Mouse (Mus musculus) forebrain, embryonic 14.5 days (tissue): Measurements from ENCODE around the gene Gm28053. TPM values are rescaled to one million over a fixed set of nuclear protein-coding genes. Genes with fewer than 3 reads are reported as not detected.
A peak's percentile ranks its signal among the peaks of the same experiment; 100 is the strongest.

Experiments used
- ATAC-seq: fragments of 200-750 bp; cut with Nextera tagmentation; 2 replicates; pipeline ENCODE4 v1.8.0; 2017; ENCODE audit warnings: mild to moderate bottlenecking, moderate library complexity
- DNase-seq: peaks from one replicate; pipeline ENCODE4 v3.0.0-alpha.2; 2015; ENCODE audit warnings: low spot score
- H3K27ac ChIP-seq: fragments of 300-500 bp; sonication (generic); 2 replicates; pipeline ENCODE4 v1.5.1; 2014; ENCODE audit warnings: low read depth, mild to moderate bottlenecking, control low read depth, low read length, moderate library complexity
- H3K27me3 ChIP-seq: fragments of 300-500 bp; sonication (generic); replicated peaks from 2 replicates; pipeline ENCODE4 v1.6.1; 2014; ENCODE audit warnings: low read length, control low read depth, mixed read lengths; ENCODE audit not compliant: control insufficient read depth, insufficient read depth
- H3K36me3 ChIP-seq: fragments of 300-500 bp; sonication (generic); 2 replicates; pipeline ENCODE4 v1.6.1; 2014; ENCODE audit warnings: low read length, control low read depth; ENCODE audit not compliant: control insufficient read depth, insufficient read depth
- H3K4me1 ChIP-seq: fragments of 300-500 bp; sonication (generic); 2 replicates; pipeline ENCODE4 v1.6.1; 2014; ENCODE audit warnings: antibody characterized with exemption, low read length, control low read depth; ENCODE audit not compliant: control insufficient read depth, insufficient read depth
- H3K4me2 ChIP-seq: fragments of 300-500 bp; sonication (generic); 2 replicates; pipeline ENCODE4 v1.6.1; 2014; ENCODE audit warnings: mild to moderate bottlenecking, control low read depth, low read length
- H3K4me3 ChIP-seq: fragments of 300-500 bp; sonication (generic); 2 replicates; pipeline ENCODE4 v1.5.1; 2014; ENCODE audit warnings: low read depth, low read length, control low read depth
- H3K9ac ChIP-seq: fragments of 300-500 bp; sonication (generic); 2 replicates; pipeline ENCODE4 v1.6.1; 2014; ENCODE audit warnings: mild to moderate bottlenecking, low read length, control low read depth, moderate library complexity
- H3K9me3 ChIP-seq: fragments of 300-500 bp; sonication (generic); replicated peaks from 2 replicates; pipeline ENCODE4 v1.6.1; 2016; ENCODE audit warnings: low read length, control low read depth, mixed read lengths; ENCODE audit not compliant: control insufficient read depth
- WGBS: fragments of 180-500 bp; shearing (Covaris S2); extraction: QIAGEN DNeasy Blood & Tissue Kit; methylation state at CpG from one replicate; pipeline ENCODE4 v1.1.7; 2014; 5-methylcytosine and 5-hydroxymethylcytosine counted together
- polyA plus RNA-seq: library from polyadenylated mRNA; unstranded; fragments of >200 nt; fragmentation: Nextera tagmentation; extraction: Ambion mirVana; gene quantifications from 2 replicates; pipeline ENCODE4 v1.2.1, GENCODE M21; 2014

Gm28053 gene
- polyA plus RNA-seq, 1 experiment from 2014 or later: not detected

GRCm38 (mm10) chr6:48737053-48737452 is 18.6 kb downstream of the Gm28053 start:
- Histone ChIP-seq H3K4me2 (no peak overlapping the region), H3K9me3 (no peaks in the 10 kb centered on the region), H3K4me3 (no peak overlapping the region), H3K27me3 (peaks cover 6% of the 10 kb centered on the region), H3K27ac (no peak overlapping the region), H3K4me1 (no peaks in the 10 kb centered on the region), H3K9ac (no peak overlapping the region), H3K36me3 (no peaks in the 10 kb centered on the region)
- 79% methylated on average over 2 of the region's 2 CpGs for WGBS
- DNase-seq: no peak
- no peak for ATAC-seq

GRCm38 (mm10) chr6:48737688-48738087 is 19.3 kb downstream of the Gm28053 start:
- no peak overlapping the region for H3K4me2 ChIP-seq
- 93% methylated on average over 5 of the region's 5 CpGs for WGBS
- no peak overlapping the region for H3K27ac ChIP-seq
- H3K4me1 ChIP-seq: no peaks in the 10 kb centered on the region
- peaks cover 13% of the 10 kb centered on the region for H3K27me3 ChIP-seq
- ATAC-seq (no peak), DNase-seq (no peak)
- H3K36me3 ChIP-seq: no peaks in the 10 kb centered on the region
- H3K9me3 ChIP-seq: no peaks in the 10 kb centered on the region
- no peak overlapping the region for H3K4me3 ChIP-seq
- H3K9ac ChIP-seq: no peak overlapping the region

- Histone ChIP-seq H3K4me3 (no peak within 1 kb of the TSS), H3K27me3 (peaks cover 21% of the 10 kb centered on the region), H3K4me1 (no peaks in the 10 kb centered on the region), H3K4me2 (no peak within 1 kb of the TSS), H3K27ac (no peak within 1 kb of the TSS), H3K9ac (no peak within 1 kb of the TSS), H3K9me3 (no peaks in the 10 kb centered on the region), H3K36me3 (no peaks in the 10 kb centered on the region)
- DNase-seq: no peak
- ATAC-seq: no peak
- WGBS: 86% methylated on average over 15 of the region's 15 CpGs
These were observed 20.8 kb downstream of the Gm28053 start, which contains the start of gene Gimap1 for GRCm38 (mm10) chr6:48738961-48739779. Gimap1 (plus strand) TSS chr6:48739054.

GRCm38 (mm10) chr6:48739780-48740055 is 21.3 kb downstream of the Gm28053 start:
- H3K27me3 ChIP-seq: peaks cover 22% of the 10 kb centered on the region
- no peak overlapping the region for H3K9ac ChIP-seq
- H3K4me2 ChIP-seq: no peak overlapping the region
- no peaks in the 10 kb centered on the region for H3K4me1 ChIP-seq
- ATAC-seq (no peak), DNase-seq (no peak)
- no peak overlapping the region for H3K4me3 ChIP-seq
- H3K36me3 ChIP-seq: no peaks in the 10 kb centered on the region
- WGBS: 91% methylated on average over 3 of the region's 3 CpGs
- no peaks in the 10 kb centered on the region for H3K9me3 ChIP-seq
- H3K27ac ChIP-seq: no peak overlapping the region

GRCm38 (mm10) chr6:48740501-48741169 is 22.2 kb downstream of the Gm28053 start:
- Histone ChIP-seq H3K9ac (no peak overlapping the region), H3K4me1 (no peaks in the 10 kb centered on the region), H3K27me3 (peaks cover 22% of the 10 kb centered on the region), H3K27ac (no peak overlapping the region), H3K4me3 (no peak overlapping the region), H3K4me2 (no peak overlapping the region), H3K9me3 (no peaks in the 10 kb centered on the region), H3K36me3 (no peaks in the 10 kb centered on the region)
- DNase-seq (no peak), ATAC-seq (no peak)
- 82% methylated on average over 3 of the region's 3 CpGs for WGBS

- no peaks in the 10 kb centered on the region for H3K36me3 ChIP-seq
- H3K27ac ChIP-seq: no peak overlapping the region
- no peak for DNase-seq
- no peak for ATAC-seq
- WGBS: 27% methylated on average over 3 of the region's 3 CpGs
- H3K9ac ChIP-seq: no peak overlapping the region
- peaks cover 22% of the 10 kb centered on the region for H3K27me3 ChIP-seq
- H3K4me3 ChIP-seq: no peak overlapping the region
- H3K9me3 ChIP-seq: no peaks in the 10 kb centered on the region
- no peaks in the 10 kb centered on the region for H3K4me1 ChIP-seq
- H3K4me2 ChIP-seq: no peak overlapping the region
These were observed 22.9 kb downstream of the Gm28053 start for GRCm38 (mm10) chr6:48741273-48741672.

- Histone ChIP-seq H3K9ac (no peak overlapping the region), H3K27me3 (peaks cover 22% of the 10 kb centered on the region), H3K36me3 (no peaks in the 10 kb centered on the region), H3K27ac (no peak overlapping the region), H3K4me3 (no peak overlapping the region), H3K4me2 (peak overlapping the region; percentile 64; the same call in 1 of the 2 replicates), H3K4me1 (no peaks in the 10 kb centered on the region), H3K9me3 (no peaks in the 10 kb centered on the region)
- WGBS: 40% methylated on average over 9 of the region's 9 CpGs
- ATAC-seq: no peak
- no peak for DNase-seq
These were observed 23.4 kb downstream of the Gm28053 start for GRCm38 (mm10) chr6:48741711-48742206.

GRCm38 (mm10) chr6:48742422-48743351 is 24.3 kb downstream of the Gm28053 start:
- H3K27ac ChIP-seq: no peak overlapping the region
- peak overlapping the region; percentile 54 for H3K9ac ChIP-seq
- peak overlapping the region; percentile 64 for H3K4me2 ChIP-seq
- H3K36me3 ChIP-seq: no peaks in the 10 kb centered on the region
- H3K9me3 ChIP-seq: no peaks in the 10 kb centered on the region
- no peaks in the 10 kb centered on the region for H3K4me1 ChIP-seq
- under 1% methylated on average over 52 of the region's 52 CpGs for WGBS
- ATAC-seq (peak; percentile 60; the same call in 1 of the 2 replicates), DNase-seq (no peak)
- H3K27me3 ChIP-seq: peaks cover 22% of the 10 kb centered on the region
- peak overlapping the region; percentile 41 for H3K4me3 ChIP-seq
